Mouse (Mus musculus): Measurements from ENCODE around the gene Mpz.

The Mpz gene

DNA sequence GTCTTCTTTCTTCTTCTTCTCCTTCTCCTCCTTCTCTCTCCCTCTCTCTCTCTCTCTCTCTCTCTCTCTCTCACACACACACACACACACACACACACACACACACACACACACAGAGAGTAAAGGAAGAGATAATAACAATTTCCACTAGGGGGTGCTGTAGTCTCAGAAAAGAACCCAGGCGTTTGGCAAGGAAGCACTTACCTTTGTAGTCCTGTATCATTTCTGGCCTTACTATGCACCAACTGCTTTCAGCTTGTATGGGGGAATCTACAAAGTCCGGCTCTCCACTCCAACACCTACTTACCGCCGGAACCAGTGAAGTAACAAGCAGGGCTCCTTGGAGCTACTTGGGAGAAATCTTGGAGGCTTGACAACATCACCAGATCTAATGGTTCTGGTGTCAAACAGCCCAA, 32.2 kb upstream of the Mpz start:
- TF ChIP-seq GATA4 (IDR thresholded peaks at IDR 0.05; ENCODE audit: insufficient replicate concordance, low read length), result 0 out of 2 replicates have a peak, but pooled peaks have one; percentile 50

- TF ChIP-seq GATA4 (IDR thresholded peaks at IDR 0.05; ENCODE audit: insufficient replicate concordance, low read length), result no peak
Observed at GRCm38 (mm10) chr1:171118996-171119395, 31.5 kb upstream of the Mpz start.

GRCm38 (mm10) chr1:171119405-171119804, 31.1 kb upstream of the Mpz start:
- no peak for TF ChIP-seq GATA4 (IDR thresholded peaks at IDR 0.05; ENCODE audit: insufficient replicate concordance, low read length)

- TF ChIP-seq GATA4 (IDR thresholded peaks at IDR 0.05; ENCODE audit: insufficient replicate concordance, low read length), result no peak
Observed at GRCm38 (mm10) chr1:171120893-171121292, 29.6 kb upstream of the Mpz start.

GRCm38 (mm10) chr1:171121839-171122238, 28.7 kb upstream of the Mpz start:
- TF ChIP-seq GATA4 (IDR thresholded peaks at IDR 0.05; ENCODE audit: insufficient replicate concordance, low read length), result no peak

GRCm38 (mm10) chr1:171122932-171123331, 27.6 kb upstream of the Mpz start:
- TF ChIP-seq GATA4 (IDR thresholded peaks at IDR 0.05; ENCODE audit: insufficient replicate concordance, low read length), result no peak

- TF ChIP-seq GATA4 (IDR thresholded peaks at IDR 0.05; ENCODE audit: insufficient replicate concordance, low read length), result no peak
Observed at GRCm38 (mm10) chr1:171124398-171124797, 26.1 kb upstream of the Mpz start.

DNA sequence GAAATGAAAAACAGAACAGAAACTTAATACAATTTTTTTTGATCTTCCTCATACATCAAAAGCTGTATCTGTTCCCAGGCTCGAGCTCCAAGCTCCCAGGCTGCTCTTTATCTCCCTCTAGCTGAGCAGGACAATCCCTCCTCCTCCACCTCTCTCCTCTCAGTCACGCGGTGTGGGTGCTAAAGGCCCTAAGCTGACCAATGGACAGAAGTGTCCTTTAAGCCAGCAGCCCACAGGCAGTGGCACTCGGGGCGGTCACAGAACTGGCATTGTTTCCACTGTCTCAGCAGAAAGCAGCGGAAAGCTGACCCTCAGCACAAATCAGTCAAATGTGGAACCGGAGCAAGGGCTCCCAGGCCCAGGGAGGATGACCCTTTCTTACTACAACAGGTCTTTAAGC, 21.3 kb upstream of the Mpz start:
- TF ChIP-seq GATA4 (IDR thresholded peaks at IDR 0.05; ENCODE audit: insufficient replicate concordance, low read length), result no peak

DNA sequence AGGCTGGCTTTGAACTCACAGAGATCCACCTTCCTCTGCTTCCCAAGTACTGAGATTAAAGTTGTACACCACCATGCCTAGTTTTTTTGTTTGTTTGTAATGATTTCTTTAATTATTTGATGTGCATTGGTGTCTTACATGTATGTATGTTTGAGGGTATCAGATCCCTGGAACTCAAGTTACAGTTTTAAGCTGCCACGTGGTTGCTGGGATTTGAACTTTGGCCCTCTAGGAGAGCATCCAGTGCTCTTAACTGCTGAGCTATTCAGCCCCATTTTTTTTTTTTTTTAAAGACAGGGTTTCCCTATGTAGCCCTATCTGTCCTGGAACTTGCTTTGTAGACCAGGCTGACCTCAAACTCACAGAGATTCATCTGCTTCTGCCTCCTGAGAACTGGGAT, 19.5 kb upstream of the Mpz start:
- no peak for TF ChIP-seq GATA4 (IDR thresholded peaks at IDR 0.05; ENCODE audit: insufficient replicate concordance, low read length)

DNA sequence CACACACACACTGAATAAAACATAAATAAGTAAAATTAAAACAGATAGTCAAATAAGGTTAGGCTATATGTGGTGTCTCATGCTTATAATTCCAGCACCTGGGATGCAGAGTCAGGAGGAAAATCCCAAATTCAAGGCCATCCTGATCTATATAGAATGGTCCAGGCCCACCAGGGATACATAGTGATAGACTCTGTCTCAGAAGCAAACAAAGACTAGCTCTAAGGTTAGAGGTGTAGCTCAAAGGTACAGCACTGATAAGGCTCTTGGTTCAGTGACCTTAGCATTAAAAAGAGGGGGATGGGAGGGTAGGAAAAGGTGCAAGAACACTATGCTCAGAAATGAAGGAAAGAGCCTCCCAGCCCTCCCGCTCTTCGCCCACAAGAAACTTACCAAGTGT, 14.9 kb upstream of the Mpz start:
- no peak for TF ChIP-seq GATA4 (IDR thresholded peaks at IDR 0.05; ENCODE audit: insufficient replicate concordance, low read length)

- no peak for TF ChIP-seq GATA4 (IDR thresholded peaks at IDR 0.05; ENCODE audit: insufficient replicate concordance, low read length)
Observed at GRCm38 (mm10) chr1:171150838-171151391, 404 bp downstream of the Mpz start.

GRCm38 (mm10) chr1:171151966-171152365, 1.5 kb downstream of the Mpz start:
- no peak for TF ChIP-seq GATA4 (IDR thresholded peaks at IDR 0.05; ENCODE audit: insufficient replicate concordance, low read length)

GRCm38 (mm10) chr1:171156644-171157043, 6.1 kb downstream of the Mpz start:
- no peak for TF ChIP-seq GATA4 (IDR thresholded peaks at IDR 0.05; ENCODE audit: insufficient replicate concordance, low read length)

- no peak for TF ChIP-seq GATA4 (IDR thresholded peaks at IDR 0.05; ENCODE audit: insufficient replicate concordance, low read length)
Observed at GRCm38 (mm10) chr1:171157965-171158364, 7.5 kb downstream of the Mpz start.

DNA sequence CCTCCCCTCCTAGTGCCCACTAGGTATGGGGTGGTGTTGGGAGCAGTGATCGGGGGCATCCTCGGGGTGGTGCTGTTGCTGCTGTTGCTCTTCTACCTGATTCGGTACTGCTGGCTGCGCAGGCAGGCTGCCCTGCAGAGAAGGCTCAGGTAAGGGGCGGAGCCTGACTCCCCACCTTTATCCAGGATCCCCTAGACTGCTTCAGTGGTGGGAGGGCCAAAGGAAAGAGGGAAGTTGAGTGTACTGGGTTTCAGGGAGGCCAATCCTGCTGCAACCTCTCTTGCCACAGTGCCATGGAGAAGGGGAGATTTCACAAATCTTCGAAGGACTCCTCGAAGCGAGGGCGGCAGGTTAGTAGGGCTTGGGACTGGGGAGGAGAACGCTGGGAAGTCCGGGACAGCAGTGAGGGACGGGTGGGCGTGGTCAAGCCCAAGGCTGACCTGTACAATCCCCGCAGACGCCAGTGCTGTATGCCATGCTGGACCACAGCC, 9.0 kb downstream of the Mpz start:
- no peak for TF ChIP-seq GATA4 (IDR thresholded peaks at IDR 0.05; ENCODE audit: insufficient replicate concordance, low read length)

DNA sequence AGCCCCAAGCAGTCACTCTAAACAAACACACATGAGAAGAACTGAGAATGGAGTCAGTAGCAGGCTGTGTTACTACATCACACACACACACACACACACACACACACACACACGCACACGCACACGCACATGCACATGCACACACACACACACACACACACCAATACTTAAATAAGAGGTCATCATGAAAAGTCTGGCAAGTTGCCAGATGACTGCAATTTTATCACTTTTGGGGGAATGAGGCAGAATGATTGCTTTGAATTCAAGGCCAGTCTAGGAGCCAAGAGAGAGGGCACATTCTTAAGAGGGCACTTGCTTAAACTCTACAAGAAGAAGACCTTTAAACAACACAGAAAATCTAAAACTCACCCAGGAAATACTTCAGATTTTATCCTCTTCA, 12.0 kb downstream of the Mpz start:
- TF ChIP-seq GATA4 (IDR thresholded peaks at IDR 0.05; ENCODE audit: insufficient replicate concordance, low read length), result no peak

- no peak for TF ChIP-seq GATA4 (IDR thresholded peaks at IDR 0.05; ENCODE audit: insufficient replicate concordance, low read length)
Observed at GRCm38 (mm10) chr1:171164258-171164657, 13.7 kb downstream of the Mpz start.

All from liver, adult (tissue).